Mouse (Mus musculus): Measurements from ENCODE around the gene Rbfox3.
"Not testable (repeated sequence)": the region's sequence is repeated elsewhere in the genome, so short reads cannot be mapped to it uniquely, and the experiment has no call there.

Rbfox3 gene

GRCm38 (mm10) chr11:118813942-118814341, 97.5 kb downstream of the Rbfox3 start:
- DNase-seq = no peak

GRCm38 (mm10) chr11:118811404-118811803, 100.0 kb downstream of the Rbfox3 start:
- DNase-seq = no peak

GRCm38 (mm10) chr11:118807511-118807910, 103.9 kb downstream of the Rbfox3 start:
- DNase-seq = peak in 1 of 2 experiments; percentile 23

GRCm38 (mm10) chr11:118794856-118795602, 116.4 kb downstream of the Rbfox3 start:
- peak in 1 of 2 experiments; percentile 54 for DNase-seq

GRCm38 (mm10) chr11:118793639-118794021, 117.8 kb downstream of the Rbfox3 start:
- no peak for DNase-seq

GRCm38 (mm10) chr11:118792916-118793638, 118.3 kb downstream of the Rbfox3 start:
- peak in 1 of 2 experiments; percentile 34 for DNase-seq

- no peak for DNase-seq
These were observed 119.1 kb downstream of the Rbfox3 start for GRCm38 (mm10) chr11:118792163-118792915.

- no peak for DNase-seq
These were observed 120.0 kb downstream of the Rbfox3 start for GRCm38 (mm10) chr11:118791391-118791790.

- no peak for DNase-seq
These were observed 123.3 kb downstream of the Rbfox3 start for GRCm38 (mm10) chr11:118788091-118788490.

GRCm38 (mm10) chr11:118782677-118783076, 128.7 kb downstream of the Rbfox3 start:
- no peak for DNase-seq

GRCm38 (mm10) chr11:118775753-118776152, 135.6 kb downstream of the Rbfox3 start:
- peak; percentile 40 to 49 for DNase-seq

- not testable (repeated sequence) for DNase-seq
These were observed 136.6 kb downstream of the Rbfox3 start for GRCm38 (mm10) chr11:118774777-118775176.

GRCm38 (mm10) chr11:118773076-118773583, 138.3 kb downstream of the Rbfox3 start:
- DNase-seq = peak in 1 of 2 experiments; percentile 18

- no peak for DNase-seq
These were observed 140.0 kb downstream of the Rbfox3 start for GRCm38 (mm10) chr11:118771358-118771757.

- no peak for DNase-seq
These were observed 140.6 kb downstream of the Rbfox3 start for GRCm38 (mm10) chr11:118770789-118771188.

GRCm38 (mm10) chr11:118769542-118769941, 141.9 kb downstream of the Rbfox3 start:
- no peak for DNase-seq

- DNase-seq = peak; percentile 9 to 59
These were observed 143.0 kb downstream of the Rbfox3 start for GRCm38 (mm10) chr11:118768441-118768840.

- DNase-seq = peak in 1 of 2 experiments; percentile 10
These were observed 144.0 kb downstream of the Rbfox3 start for GRCm38 (mm10) chr11:118767411-118767810.

- no peak for DNase-seq
These were observed 151.0 kb downstream of the Rbfox3 start for GRCm38 (mm10) chr11:118760296-118760988.

- no peak for DNase-seq
These were observed 152.2 kb downstream of the Rbfox3 start for GRCm38 (mm10) chr11:118759228-118759627.

- DNase-seq = no peak
These were observed 153.0 kb downstream of the Rbfox3 start for GRCm38 (mm10) chr11:118758277-118758990.

- no peak for DNase-seq
These were observed 153.9 kb downstream of the Rbfox3 start for GRCm38 (mm10) chr11:118757488-118757887.

Data from kidney, postnatal 25 days (tissue).